Mouse (Mus musculus): ENCODE data around the gene Stk10. TPM values are rescaled to one million over a fixed set of nuclear protein-coding genes. Genes with fewer than 3 reads are reported as not detected.
A peak's percentile ranks its signal among the peaks of the same experiment; 100 is the strongest.

Stk10 gene
- polyA plus RNA-seq, 1 experiment from 2014 or later = 5.2 TPM

GRCm38 (mm10) chr11:32571103-32571502 is 38.0 kb downstream of the Stk10 start:
- Histone ChIP-seq H3K9me3 (ENCODE audit: control insufficient read depth, low read length) (no peaks in the 10 kb centered on the region), H3K4me2 (ENCODE audit: low read depth, low read length) (no peak overlapping the region), H3K27me3 (replicated peaks; ENCODE audit: control insufficient read depth, insufficient read depth, low read length) (no peaks in the 10 kb centered on the region), H3K4me3 (ENCODE audit: low read length) (no peak overlapping the region), H3K27ac (ENCODE audit: low read length) (no peak overlapping the region), H3K36me3 (ENCODE audit: control insufficient read depth, insufficient read depth, low read length) (no peaks in the 10 kb centered on the region), H3K9ac (ENCODE audit: low read depth, low read length) (no peak overlapping the region), H3K4me1 (ENCODE audit: control insufficient read depth, insufficient read depth, low read length) (peaks cover 16% of the 10 kb centered on the region)
- 87% methylated on average over 6 of the region's 6 CpGs for WGBS
- ATAC-seq = no peak

- Histone ChIP-seq H3K27ac (ENCODE audit: low read length) (no peak overlapping the region), H3K9me3 (ENCODE audit: control insufficient read depth, low read length) (no peaks in the 10 kb centered on the region), H3K4me3 (ENCODE audit: low read length) (no peak overlapping the region), H3K4me2 (ENCODE audit: low read depth, low read length) (no peak overlapping the region), H3K9ac (ENCODE audit: low read depth, low read length) (no peak overlapping the region), H3K36me3 (ENCODE audit: control insufficient read depth, insufficient read depth, low read length) (no peaks in the 10 kb centered on the region), H3K27me3 (replicated peaks; ENCODE audit: control insufficient read depth, insufficient read depth, low read length) (no peaks in the 10 kb centered on the region), H3K4me1 (ENCODE audit: control insufficient read depth, insufficient read depth, low read length) (peaks cover 5% of the 10 kb centered on the region)
- ATAC-seq = no peak
- 91% methylated on average over 2 of the region's 2 CpGs for WGBS
Measured at GRCm38 (mm10) chr11:32573669-32574068, 40.6 kb downstream of the Stk10 start.

DNA sequence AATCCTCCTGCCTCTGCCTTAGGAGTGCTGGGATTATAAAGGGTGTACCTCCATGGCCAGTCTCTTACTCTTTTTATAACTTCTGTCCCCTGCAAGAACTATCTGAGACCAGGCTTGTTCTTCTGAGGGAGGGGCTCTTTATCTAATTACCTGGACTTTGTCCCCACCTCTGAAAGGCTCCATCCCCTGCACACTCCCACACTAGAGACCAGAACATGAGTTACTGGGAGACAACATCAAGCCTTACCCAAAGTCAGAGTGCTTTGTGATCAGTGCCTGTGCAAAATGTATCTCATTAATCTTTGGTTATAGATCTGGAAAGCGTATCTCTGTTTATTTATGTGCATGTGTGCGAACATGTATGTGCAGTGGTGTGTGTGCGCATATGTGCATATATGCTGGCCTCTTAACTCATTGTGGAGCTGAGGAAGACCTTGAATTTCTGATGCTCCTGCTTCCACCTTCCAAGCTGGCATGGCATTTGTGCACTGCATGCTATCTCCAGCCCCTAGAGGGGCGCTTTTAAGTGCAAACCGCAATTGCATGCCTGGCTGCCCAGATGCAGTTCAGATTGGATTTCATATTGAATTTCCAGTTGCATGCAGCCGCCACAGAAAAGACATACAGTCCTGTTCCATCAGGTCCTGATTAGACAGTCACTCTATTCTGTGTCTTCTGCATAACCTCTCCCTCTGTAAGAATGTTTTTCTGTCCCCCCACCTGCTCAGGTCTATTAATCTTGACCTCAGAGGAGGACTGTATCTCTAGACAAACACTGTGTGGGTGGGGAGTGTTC is 43.1 kb downstream of the Stk10 start:
- H3K27ac ChIP-seq (ENCODE audit: low read length) = no peak overlapping the region
- ATAC-seq = peak; percentile 36; the same call in 1 of the 2 replicates

GRCm38 (mm10) chr11:32576760-32577050 is 43.6 kb downstream of the Stk10 start:
- no peak overlapping the region for H3K4me2 ChIP-seq (ENCODE audit: low read depth, low read length)
- no peaks in the 10 kb centered on the region for H3K9me3 ChIP-seq (ENCODE audit: control insufficient read depth, low read length)
- H3K4me1 ChIP-seq (ENCODE audit: control insufficient read depth, insufficient read depth, low read length) = peaks cover 5% of the 10 kb centered on the region; the same call in 1 of the 2 replicates
- H3K9ac ChIP-seq (ENCODE audit: low read depth, low read length) = no peak overlapping the region
- no peak for ATAC-seq
- H3K36me3 ChIP-seq (ENCODE audit: control insufficient read depth, insufficient read depth, low read length) = no peaks in the 10 kb centered on the region
- 45% methylated on average over 5 of the region's 5 CpGs for WGBS
- H3K27ac ChIP-seq (ENCODE audit: low read length) = no peak overlapping the region
- H3K27me3 ChIP-seq (replicated peaks; ENCODE audit: control insufficient read depth, insufficient read depth, low read length) = no peaks in the 10 kb centered on the region
- H3K4me3 ChIP-seq (ENCODE audit: low read length) = no peak overlapping the region

More for the DNA sequence above, 43.1 kb downstream of the Stk10 start:
- Histone ChIP-seq H3K36me3 (ENCODE audit: control insufficient read depth, insufficient read depth, low read length) (no peaks in the 10 kb centered on the region), H3K27me3 (replicated peaks; ENCODE audit: control insufficient read depth, insufficient read depth, low read length) (no peaks in the 10 kb centered on the region), H3K9ac (ENCODE audit: low read depth, low read length) (no peak overlapping the region), H3K4me2 (ENCODE audit: low read depth, low read length) (no peak overlapping the region), H3K4me1 (ENCODE audit: control insufficient read depth, insufficient read depth, low read length) (peaks cover 5% of the 10 kb centered on the region; the same call in 1 of the 2 replicates), H3K4me3 (ENCODE audit: low read length) (no peak overlapping the region), H3K9me3 (ENCODE audit: control insufficient read depth, low read length) (no peaks in the 10 kb centered on the region)
- 76% methylated on average over 6 of the region's 6 CpGs for WGBS

DNA sequence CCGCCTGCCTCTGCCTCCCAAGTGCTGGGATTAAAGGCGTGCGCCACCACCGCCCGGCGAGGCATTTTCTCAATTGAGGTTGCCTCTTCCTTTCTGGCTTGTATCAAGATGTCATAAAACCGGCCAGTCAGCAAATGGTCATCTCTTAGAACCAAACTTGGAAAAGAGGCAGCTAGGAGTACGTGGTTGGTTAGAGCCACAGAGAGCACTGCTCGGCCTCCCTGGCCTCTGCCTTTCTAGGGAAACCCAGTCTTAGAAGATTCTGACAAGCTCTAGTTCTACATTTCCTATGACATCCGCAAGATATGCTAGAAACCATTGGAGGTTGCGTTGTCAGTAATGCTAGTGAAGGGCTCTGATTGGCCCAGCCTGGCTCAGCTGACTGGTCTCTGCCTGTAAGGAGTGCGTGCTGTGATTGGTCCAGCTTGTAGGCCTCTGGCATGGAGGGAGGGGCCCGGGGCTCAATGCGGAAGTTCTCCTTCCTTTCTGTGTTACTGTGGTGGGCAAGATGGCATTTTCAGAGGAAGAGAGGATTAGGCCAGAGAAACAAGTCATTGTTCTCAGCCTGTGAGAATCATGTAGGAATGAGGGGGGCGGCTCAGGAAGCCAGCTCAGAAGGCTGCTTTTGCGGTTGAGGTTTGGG is 47.3 kb downstream of the Stk10 start:
- no peaks in the 10 kb centered on the region for H3K27me3 ChIP-seq (replicated peaks; ENCODE audit: control insufficient read depth, insufficient read depth, low read length)
- H3K27ac ChIP-seq (ENCODE audit: low read length) = no peak overlapping the region
- H3K36me3 ChIP-seq (ENCODE audit: control insufficient read depth, insufficient read depth, low read length) = no peaks in the 10 kb centered on the region
- H3K4me2 ChIP-seq (ENCODE audit: low read depth, low read length) = no peak overlapping the region
- H3K4me3 ChIP-seq (ENCODE audit: low read length) = no peak overlapping the region
- H3K9ac ChIP-seq (ENCODE audit: low read depth, low read length) = no peak overlapping the region
- 83% methylated on average over 16 of the region's 16 CpGs for WGBS
- peak; percentile 54; the same call in 1 of the 2 replicates for ATAC-seq
- H3K4me1 ChIP-seq (ENCODE audit: control insufficient read depth, insufficient read depth, low read length) = peaks cover 5% of the 10 kb centered on the region; the same call in 1 of the 2 replicates
- no peaks in the 10 kb centered on the region for H3K9me3 ChIP-seq (ENCODE audit: control insufficient read depth, low read length)

DNA sequence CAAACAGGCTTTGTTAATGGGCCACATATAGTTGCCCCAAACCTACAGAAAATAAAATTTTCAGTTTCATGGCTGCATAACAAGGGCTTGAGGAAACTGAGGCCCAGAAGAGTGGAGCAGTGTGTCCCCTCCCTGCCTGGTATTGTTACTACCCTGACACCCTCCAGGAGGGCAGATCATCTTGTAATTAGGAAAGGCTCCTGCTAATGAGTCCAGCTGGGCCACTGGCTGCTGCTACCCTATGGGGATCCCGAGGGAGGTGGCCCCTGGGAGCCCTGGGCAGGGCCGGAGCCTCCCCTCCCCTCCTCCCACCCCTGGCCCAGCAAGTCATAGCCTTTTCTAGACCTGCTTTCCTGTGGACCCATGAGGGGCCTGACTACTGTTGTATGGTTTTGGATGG is 47.9 kb downstream of the Stk10 start:
- Histone ChIP-seq H3K4me1 (ENCODE audit: control insufficient read depth, insufficient read depth, low read length) (peaks cover 4% of the 10 kb centered on the region; the same call in 1 of the 2 replicates), H3K4me3 (ENCODE audit: low read length) (no peak overlapping the region), H3K36me3 (ENCODE audit: control insufficient read depth, insufficient read depth, low read length) (no peaks in the 10 kb centered on the region), H3K9me3 (ENCODE audit: control insufficient read depth, low read length) (no peaks in the 10 kb centered on the region), H3K4me2 (ENCODE audit: low read depth, low read length) (no peak overlapping the region), H3K9ac (ENCODE audit: low read depth, low read length) (no peak overlapping the region), H3K27ac (ENCODE audit: low read length) (no peak overlapping the region), H3K27me3 (replicated peaks; ENCODE audit: control insufficient read depth, insufficient read depth, low read length) (no peaks in the 10 kb centered on the region)
- no peak for ATAC-seq
- 63% methylated on average over 2 of the region's 2 CpGs for WGBS

DNA sequence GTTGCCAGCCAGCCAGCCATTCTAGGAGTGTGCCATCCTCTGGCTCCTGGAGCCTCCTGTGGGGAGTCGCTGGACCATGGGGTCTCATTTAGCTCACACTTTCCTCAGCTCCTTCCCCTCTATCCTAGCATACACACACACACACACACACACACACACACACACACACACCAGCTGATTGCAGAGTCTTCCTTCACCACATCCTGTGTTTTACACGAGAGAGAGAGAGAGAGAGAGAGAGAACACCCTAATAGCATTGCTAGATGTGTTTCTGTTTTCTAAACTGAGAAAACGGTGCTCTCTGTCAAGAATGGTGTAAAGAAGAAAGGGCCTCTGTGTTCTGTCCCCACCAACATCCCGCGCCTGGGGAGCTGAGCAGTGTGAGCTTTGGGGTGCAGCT is 49.7 kb downstream of the Stk10 start:
- no peaks in the 10 kb centered on the region for H3K36me3 ChIP-seq (ENCODE audit: control insufficient read depth, insufficient read depth, low read length)
- no peak overlapping the region for H3K4me3 ChIP-seq (ENCODE audit: low read length)
- no peaks in the 10 kb centered on the region for H3K9me3 ChIP-seq (ENCODE audit: control insufficient read depth, low read length)
- no peak overlapping the region for H3K4me2 ChIP-seq (ENCODE audit: low read depth, low read length)
- 66% methylated on average over 5 of the region's 5 CpGs for whole genome bisulfite sequencing
- H3K9ac ChIP-seq (ENCODE audit: low read depth, low read length) = no peak overlapping the region
- no peaks in the 10 kb centered on the region for H3K27me3 ChIP-seq (replicated peaks; ENCODE audit: control insufficient read depth, insufficient read depth, low read length)
- no peak for ATAC-seq
- H3K27ac ChIP-seq (ENCODE audit: low read length) = no peak overlapping the region
- H3K4me1 ChIP-seq (ENCODE audit: control insufficient read depth, insufficient read depth, low read length) = no peaks in the 10 kb centered on the region

GRCm38 (mm10) chr11:32585996-32586395 is 52.9 kb downstream of the Stk10 start:
- H3K36me3 ChIP-seq (ENCODE audit: control insufficient read depth, insufficient read depth, low read length) = no peaks in the 10 kb centered on the region
- H3K9ac ChIP-seq (ENCODE audit: low read depth, low read length) = no peak overlapping the region
- no peaks in the 10 kb centered on the region for H3K4me1 ChIP-seq (ENCODE audit: control insufficient read depth, insufficient read depth, low read length)
- WGBS = 71% methylated on average over 6 of the region's 6 CpGs
- no peaks in the 10 kb centered on the region for H3K27me3 ChIP-seq (replicated peaks; ENCODE audit: control insufficient read depth, insufficient read depth, low read length)
- no peak overlapping the region for H3K4me2 ChIP-seq (ENCODE audit: low read depth, low read length)
- no peak overlapping the region for H3K27ac ChIP-seq (ENCODE audit: low read length)
- H3K4me3 ChIP-seq (ENCODE audit: low read length) = no peak overlapping the region
- ATAC-seq = no peak
- no peaks in the 10 kb centered on the region for H3K9me3 ChIP-seq (ENCODE audit: control insufficient read depth, low read length)

- WGBS = 79% methylated on average over 17 of the region's 17 CpGs
- ATAC-seq = no peak
- no peak overlapping the region for H3K4me3 ChIP-seq (ENCODE audit: low read length)
- no peaks in the 10 kb centered on the region for H3K36me3 ChIP-seq (ENCODE audit: control insufficient read depth, insufficient read depth, low read length)
- H3K4me2 ChIP-seq (ENCODE audit: low read depth, low read length) = no peak overlapping the region
- H3K9me3 ChIP-seq (ENCODE audit: control insufficient read depth, low read length) = no peaks in the 10 kb centered on the region
- peak overlapping the region; percentile 53; the same call in 1 of the 2 replicates for H3K9ac ChIP-seq (ENCODE audit: low read depth, low read length)
- H3K27me3 ChIP-seq (replicated peaks; ENCODE audit: control insufficient read depth, insufficient read depth, low read length) = no peaks in the 10 kb centered on the region
- no peak overlapping the region for H3K27ac ChIP-seq (ENCODE audit: low read length)
- H3K4me1 ChIP-seq (ENCODE audit: control insufficient read depth, insufficient read depth, low read length) = no peaks in the 10 kb centered on the region
Measured at GRCm38 (mm10) chr11:32587191-32588089, 54.3 kb downstream of the Stk10 start.
